Mouse (Mus musculus): ENCODE data around the gene March9. TPM values are rescaled to one million over a fixed set of nuclear protein-coding genes. Genes with fewer than 3 reads are reported as not detected.

Gene March9
- polyA plus RNA-seq, 1 experiment from 2014 or later: 0.04 TPM

DNA sequence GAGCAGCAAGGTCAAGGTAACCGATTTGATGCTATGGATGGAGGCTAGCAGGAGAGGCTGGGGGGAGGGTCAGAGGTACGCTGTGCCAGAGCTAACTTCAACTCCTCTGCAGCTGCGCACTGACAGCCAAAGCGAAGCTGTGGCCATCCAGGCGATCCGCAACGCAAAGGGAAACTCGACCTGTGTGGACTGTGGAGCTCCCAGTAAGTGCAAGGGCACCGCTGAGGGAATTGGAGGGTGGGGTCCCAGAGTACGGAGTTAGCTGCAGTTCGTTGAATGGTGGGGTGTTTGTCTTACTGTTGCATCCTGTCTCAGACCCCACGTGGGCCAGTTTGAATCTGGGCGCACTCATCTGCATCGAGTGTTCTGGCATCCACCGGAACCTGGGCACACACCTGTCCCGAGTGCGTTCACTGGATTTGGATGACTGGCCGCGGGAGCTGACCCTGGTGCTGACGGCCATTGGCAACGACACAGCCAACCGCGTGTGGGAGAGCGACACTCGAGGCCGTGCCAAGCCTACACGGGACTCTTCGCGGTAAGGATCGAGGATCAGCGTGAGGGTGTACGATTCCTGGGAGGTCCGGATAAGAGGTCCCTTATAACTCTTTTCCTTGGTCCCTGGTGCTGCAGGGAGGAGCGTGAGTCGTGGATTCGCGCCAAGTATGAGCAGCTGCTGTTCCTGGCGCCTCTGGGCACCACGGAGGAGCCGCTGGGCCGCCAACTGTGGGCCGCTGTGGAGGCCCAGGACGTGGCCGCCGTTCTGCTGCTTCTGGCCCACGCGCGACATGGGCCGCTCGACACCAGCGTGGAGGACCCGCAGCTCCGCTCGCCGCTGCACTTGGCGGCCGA lies 30.8 kb upstream of the March9 start:
- no peak overlapping the region for H3K4me2 ChIP-seq (ENCODE audit: low read depth, low read length)

GRCm38 (mm10) chr10:127085633-127086032 lies 25.6 kb upstream of the March9 start:
- no peak overlapping the region for H3K4me3 ChIP-seq (ENCODE audit: low read depth, low read length)
- ATAC-seq (no peak), DNase-seq (no peak)
- H3K9ac ChIP-seq (replicated peaks): no peak overlapping the region
- no peak overlapping the region for H3K4me2 ChIP-seq (ENCODE audit: low read depth, low read length)
- WGBS (ENCODE audit: insufficient replicate concordance): 81% methylated on average over 6 of the region's 6 CpGs
- peaks cover 12% of the 10 kb centered on the region for H3K4me1 ChIP-seq (ENCODE audit: insufficient read depth)
- H3K27me3 ChIP-seq (ENCODE audit: insufficient read depth, low read length): peaks cover 6% of the 10 kb centered on the region
- H3K9me3 ChIP-seq (ENCODE audit: low read length): no peaks in the 10 kb centered on the region
- no peak overlapping the region for H3K27ac ChIP-seq (ENCODE audit: low read depth)
- no peaks in the 10 kb centered on the region for H3K36me3 ChIP-seq (replicated peaks; ENCODE audit: insufficient read depth, low read length)
- TF ChIP-seq CTCF (IDR thresholded peaks at IDR 0.05; ENCODE audit: low read depth) (no peak), EP300 (IDR thresholded peaks at IDR 0.05; ENCODE audit: low read depth) (no peak)

More for the DNA sequence above, 30.8 kb upstream of the March9 start:
- Histone ChIP-seq H3K9ac (replicated peaks) (no peak overlapping the region), H3K27ac (ENCODE audit: low read depth) (no peak overlapping the region), H3K9me3 (ENCODE audit: low read length) (no peaks in the 10 kb centered on the region), H3K4me1 (ENCODE audit: insufficient read depth) (peaks cover 15% of the 10 kb centered on the region), H3K4me3 (ENCODE audit: low read depth, low read length) (no peak overlapping the region), H3K27me3 (ENCODE audit: insufficient read depth, low read length) (peaks cover 19% of the 10 kb centered on the region), H3K36me3 (replicated peaks; ENCODE audit: insufficient read depth, low read length) (peaks cover 10% of the 10 kb centered on the region; the same call in 1 of the 2 replicates)
- ATAC-seq (0 out of 2 replicates have a peak, but pooled peaks have one; percentile 11), DNase-seq (peak; percentile 56)
- 60% methylated on average over 56 of the region's 57 CpGs for WGBS (ENCODE audit: insufficient replicate concordance)
- TF ChIP-seq EP300 (IDR thresholded peaks at IDR 0.05; ENCODE audit: low read depth) (no peak), CTCF (IDR thresholded peaks at IDR 0.05; ENCODE audit: low read depth) (no peak)

DNA sequence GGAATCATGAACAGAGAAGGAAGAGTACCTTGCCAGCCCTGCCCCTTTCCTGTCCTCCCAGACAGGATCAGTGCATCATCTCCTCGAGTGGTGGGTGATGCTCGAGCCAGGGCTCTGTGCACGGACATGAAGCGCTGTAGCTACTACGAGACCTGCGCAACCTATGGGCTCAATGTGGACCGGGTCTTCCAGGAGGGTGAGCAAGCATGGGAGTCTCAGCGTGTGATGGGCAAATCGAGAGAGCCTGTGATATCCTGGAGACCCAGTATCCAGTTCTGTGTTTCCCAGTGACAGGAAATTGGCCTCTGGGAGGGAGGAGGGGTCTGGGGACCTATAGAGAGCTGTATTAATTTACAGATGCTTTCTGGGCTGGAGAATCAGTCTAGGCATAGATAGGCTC lies 25.1 kb upstream of the March9 start:
- no peak for ATAC-seq
- no peak for DNase-seq
- TF ChIP-seq CTCF (IDR thresholded peaks at IDR 0.05; ENCODE audit: low read depth) (no peak), EP300 (IDR thresholded peaks at IDR 0.05; ENCODE audit: low read depth) (no peak)

GRCm38 (mm10) chr10:127083915-127084306 lies 23.9 kb upstream of the March9 start:
- Histone ChIP-seq H3K9ac (replicated peaks) (no peak overlapping the region), H3K27ac (ENCODE audit: low read depth) (no peak overlapping the region), H3K4me1 (ENCODE audit: insufficient read depth) (peaks cover 25% of the 10 kb centered on the region), H3K27me3 (ENCODE audit: insufficient read depth, low read length) (peaks cover 9% of the 10 kb centered on the region; the same call in 1 of the 2 replicates), H3K36me3 (replicated peaks; ENCODE audit: insufficient read depth, low read length) (no peaks in the 10 kb centered on the region), H3K4me2 (ENCODE audit: low read depth, low read length) (no peak overlapping the region), H3K9me3 (ENCODE audit: low read length) (no peaks in the 10 kb centered on the region), H3K4me3 (ENCODE audit: low read depth, low read length) (no peak overlapping the region)
- DNase-seq: no peak
- WGBS (ENCODE audit: insufficient replicate concordance): 61% methylated on average over 5 of the region's 5 CpGs
- no peak for ATAC-seq
- TF ChIP-seq CTCF (IDR thresholded peaks at IDR 0.05; ENCODE audit: low read depth) (no peak), EP300 (IDR thresholded peaks at IDR 0.05; ENCODE audit: low read depth) (no peak)

More for the DNA sequence above, 25.1 kb upstream of the March9 start:
- Histone ChIP-seq H3K4me2 (ENCODE audit: low read depth, low read length) (no peak overlapping the region), H3K4me1 (ENCODE audit: insufficient read depth) (peaks cover 14% of the 10 kb centered on the region), H3K4me3 (ENCODE audit: low read depth, low read length) (no peak overlapping the region), H3K9ac (replicated peaks) (no peak overlapping the region), H3K27me3 (ENCODE audit: insufficient read depth, low read length) (0 out of 2 replicates have a peak, but pooled peaks cover under 1% of the 10 kb centered on the region), H3K36me3 (replicated peaks; ENCODE audit: insufficient read depth, low read length) (no peaks in the 10 kb centered on the region), H3K27ac (ENCODE audit: low read depth) (no peak overlapping the region), H3K9me3 (ENCODE audit: low read length) (no peaks in the 10 kb centered on the region)
- WGBS (ENCODE audit: insufficient replicate concordance): 90% methylated on average over 9 of the region's 9 CpGs

GRCm38 (mm10) chr10:127083292-127083914 lies 23.4 kb upstream of the March9 start:
- ATAC-seq: no peak
- DNase-seq: no peak
- Histone ChIP-seq H3K9me3 (ENCODE audit: low read length) (no peaks in the 10 kb centered on the region), H3K4me1 (ENCODE audit: insufficient read depth) (peaks cover 27% of the 10 kb centered on the region), H3K9ac (replicated peaks) (no peak overlapping the region), H3K27ac (ENCODE audit: low read depth) (no peak overlapping the region), H3K4me2 (ENCODE audit: low read depth, low read length) (no peak overlapping the region), H3K4me3 (ENCODE audit: low read depth, low read length) (no peak overlapping the region), H3K27me3 (ENCODE audit: insufficient read depth, low read length) (peaks cover 13% of the 10 kb centered on the region; the same call in 1 of the 2 replicates), H3K36me3 (replicated peaks; ENCODE audit: insufficient read depth, low read length) (no peaks in the 10 kb centered on the region)
- TF ChIP-seq EP300 (IDR thresholded peaks at IDR 0.05; ENCODE audit: low read depth) (no peak), CTCF (IDR thresholded peaks at IDR 0.05; ENCODE audit: low read depth) (no peak)
- 57% methylated on average over 8 of the region's 8 CpGs for WGBS (ENCODE audit: insufficient replicate concordance)

DNA sequence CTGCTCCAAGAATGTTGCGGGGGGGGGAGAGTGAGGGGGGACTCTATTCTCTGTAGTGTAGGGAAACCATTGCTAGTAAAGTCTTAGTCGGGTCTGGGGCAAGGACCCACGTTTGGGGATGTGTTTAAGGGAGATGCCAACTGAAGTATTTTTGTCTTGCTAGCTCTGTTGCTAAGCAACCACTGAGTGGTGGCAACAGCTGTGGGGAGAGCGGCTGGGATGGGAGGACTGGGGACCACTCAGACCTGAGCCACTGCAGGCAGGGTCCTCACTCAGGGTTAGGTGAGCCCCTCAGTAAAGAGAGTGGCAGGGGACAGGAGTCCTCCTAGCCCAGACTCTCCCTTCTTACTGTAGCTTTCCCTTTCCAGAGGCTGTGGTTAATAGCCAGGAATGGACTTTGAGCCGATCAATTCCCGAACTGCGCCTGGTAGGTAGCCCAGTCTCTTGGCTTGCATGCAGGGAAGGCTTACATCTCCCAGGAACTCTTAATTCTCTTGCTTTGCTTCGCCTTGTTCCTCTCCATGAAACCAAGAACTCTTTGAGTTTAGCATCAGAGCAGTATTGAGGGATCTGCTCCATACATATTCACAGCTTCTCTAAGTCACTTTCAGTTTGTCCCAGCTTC lies 22.1 kb upstream of the March9 start:
- 0 out of 2 replicates have a peak overlapping the region, but pooled peaks have one; percentile 15 for H3K4me2 ChIP-seq (ENCODE audit: low read depth, low read length)
- DNase-seq (no peak), ATAC-seq (peak; percentile 34; the same call in 1 of the 2 replicates)
- H3K36me3 ChIP-seq (replicated peaks; ENCODE audit: insufficient read depth, low read length): no peaks in the 10 kb centered on the region
- H3K27me3 ChIP-seq (ENCODE audit: insufficient read depth, low read length): peaks cover 21% of the 10 kb centered on the region; the same call in 1 of the 2 replicates
- TF ChIP-seq CTCF (IDR thresholded peaks at IDR 0.05; ENCODE audit: low read depth) (no peak), EP300 (IDR thresholded peaks at IDR 0.05; ENCODE audit: low read depth) (no peak)
- H3K27ac ChIP-seq (ENCODE audit: low read depth): no peak overlapping the region
- H3K4me3 ChIP-seq (ENCODE audit: low read depth, low read length): no peak overlapping the region
- H3K9me3 ChIP-seq (ENCODE audit: low read length): no peaks in the 10 kb centered on the region
- peaks cover 30% of the 10 kb centered on the region for H3K4me1 ChIP-seq (ENCODE audit: insufficient read depth)
- no peak overlapping the region for H3K9ac ChIP-seq (replicated peaks)
- WGBS (ENCODE audit: insufficient replicate concordance): 56% methylated on average over 8 of the region's 8 CpGs

Data from liver, postnatal 0 days (tissue).